Mouse (Mus musculus): ENCODE results near the gene Prickle1. TPM values are rescaled to one million over a fixed set of nuclear protein-coding genes. Genes with fewer than 3 reads are reported as not detected.

The Prickle1 gene
- polyA plus RNA-seq, 1 experiment from 2014 or later, result 20.7 TPM

- H3K4me3 ChIP-seq (replicated peaks; ENCODE audit: low read length), result no peak overlapping the region
- no peak overlapping the region for H3K9ac ChIP-seq (replicated peaks; ENCODE audit: low read depth, low read length)
- peaks cover 7% of the 10 kb centered on the region; the same call in 1 of the 2 replicates for H3K36me3 ChIP-seq (ENCODE audit: control insufficient read depth, insufficient read depth)
- ATAC-seq, result no peak
- no peak overlapping the region for H3K27ac ChIP-seq (ENCODE audit: low read length)
- 94% methylated on average over 17 of the region's 17 CpGs for WGBS
- peaks cover 2% of the 10 kb centered on the region; the same call in 1 of the 2 replicates for H3K4me1 ChIP-seq (replicated peaks; ENCODE audit: control insufficient read depth, insufficient read depth, low read length)
- no peaks in the 10 kb centered on the region for H3K27me3 ChIP-seq (replicated peaks; ENCODE audit: control insufficient read depth, insufficient read depth, low read length)
- no peaks in the 10 kb centered on the region for H3K9me3 ChIP-seq (ENCODE audit: control insufficient read depth, low read length)
- no peak overlapping the region for H3K4me2 ChIP-seq (ENCODE audit: low read length)
Measured at GRCm38 (mm10) chr15:93504808-93505207, 90.9 kb downstream of the Prickle1 start.

GRCm38 (mm10) chr15:93503201-93503745 lies 92.4 kb downstream of the Prickle1 start:
- 90% methylated on average over 35 of the region's 35 CpGs for WGBS
- no peaks in the 10 kb centered on the region for H3K9me3 ChIP-seq (ENCODE audit: control insufficient read depth, low read length)
- H3K36me3 ChIP-seq (ENCODE audit: control insufficient read depth, insufficient read depth), result peaks cover 9% of the 10 kb centered on the region; the same call in 1 of the 2 replicates
- peaks cover 3% of the 10 kb centered on the region; the same call in 1 of the 2 replicates for H3K4me1 ChIP-seq (replicated peaks; ENCODE audit: control insufficient read depth, insufficient read depth, low read length)
- H3K9ac ChIP-seq (replicated peaks; ENCODE audit: low read depth, low read length), result no peak overlapping the region
- no peak overlapping the region for H3K4me2 ChIP-seq (ENCODE audit: low read length)
- H3K4me3 ChIP-seq (replicated peaks; ENCODE audit: low read length), result no peak overlapping the region
- ATAC-seq, result no peak
- H3K27ac ChIP-seq (ENCODE audit: low read length), result no peak overlapping the region
- H3K27me3 ChIP-seq (replicated peaks; ENCODE audit: control insufficient read depth, insufficient read depth, low read length), result no peaks in the 10 kb centered on the region

GRCm38 (mm10) chr15:93502703-93503102 lies 93.0 kb downstream of the Prickle1 start:
- H3K27ac ChIP-seq (ENCODE audit: low read length), result no peak overlapping the region
- H3K36me3 ChIP-seq (ENCODE audit: control insufficient read depth, insufficient read depth), result peaks cover 9% of the 10 kb centered on the region; the same call in 1 of the 2 replicates
- WGBS, result 93% methylated on average over 9 of the region's 9 CpGs
- no peaks in the 10 kb centered on the region for H3K27me3 ChIP-seq (replicated peaks; ENCODE audit: control insufficient read depth, insufficient read depth, low read length)
- no peak overlapping the region for H3K4me3 ChIP-seq (replicated peaks; ENCODE audit: low read length)
- no peak for ATAC-seq
- H3K9me3 ChIP-seq (ENCODE audit: control insufficient read depth, low read length), result no peaks in the 10 kb centered on the region
- H3K4me1 ChIP-seq (replicated peaks; ENCODE audit: control insufficient read depth, insufficient read depth, low read length), result peaks cover 3% of the 10 kb centered on the region; the same call in 1 of the 2 replicates
- H3K4me2 ChIP-seq (ENCODE audit: low read length), result no peak overlapping the region
- no peak overlapping the region for H3K9ac ChIP-seq (replicated peaks; ENCODE audit: low read depth, low read length)

- 50% methylated on average over 9 of the region's 9 CpGs for WGBS
- no peak overlapping the region for H3K27ac ChIP-seq (ENCODE audit: low read length)
- no peak overlapping the region for H3K4me2 ChIP-seq (ENCODE audit: low read length)
- no peaks in the 10 kb centered on the region for H3K9me3 ChIP-seq (ENCODE audit: control insufficient read depth, low read length)
- no peak overlapping the region for H3K9ac ChIP-seq (replicated peaks; ENCODE audit: low read depth, low read length)
- H3K4me3 ChIP-seq (replicated peaks; ENCODE audit: low read length), result no peak overlapping the region
- no peak for ATAC-seq
- H3K27me3 ChIP-seq (replicated peaks; ENCODE audit: control insufficient read depth, insufficient read depth, low read length), result no peaks in the 10 kb centered on the region
- H3K36me3 ChIP-seq (ENCODE audit: control insufficient read depth, insufficient read depth), result peaks cover 9% of the 10 kb centered on the region; the same call in 1 of the 2 replicates
- peaks cover 3% of the 10 kb centered on the region; the same call in 1 of the 2 replicates for H3K4me1 ChIP-seq (replicated peaks; ENCODE audit: control insufficient read depth, insufficient read depth, low read length)
Measured at GRCm38 (mm10) chr15:93499866-93500265, 95.8 kb downstream of the Prickle1 start.

GRCm38 (mm10) chr15:93494700-93495099 lies 101.0 kb downstream of the Prickle1 start:
- H3K27ac ChIP-seq (ENCODE audit: low read length), result no peak overlapping the region
- no peaks in the 10 kb centered on the region for H3K27me3 ChIP-seq (replicated peaks; ENCODE audit: control insufficient read depth, insufficient read depth, low read length)
- 90% methylated on average over 7 of the region's 7 CpGs for WGBS
- no peaks in the 10 kb centered on the region for H3K9me3 ChIP-seq (ENCODE audit: control insufficient read depth, low read length)
- no peak overlapping the region for H3K9ac ChIP-seq (replicated peaks; ENCODE audit: low read depth, low read length)
- no peak overlapping the region for H3K4me2 ChIP-seq (ENCODE audit: low read length)
- no peak overlapping the region for H3K4me3 ChIP-seq (replicated peaks; ENCODE audit: low read length)
- H3K4me1 ChIP-seq (replicated peaks; ENCODE audit: control insufficient read depth, insufficient read depth, low read length), result no peaks in the 10 kb centered on the region
- ATAC-seq, result no peak
- H3K36me3 ChIP-seq (ENCODE audit: control insufficient read depth, insufficient read depth), result 0 out of 2 replicates have a peak, but pooled peaks cover 2% of the 10 kb centered on the region

- Histone ChIP-seq H3K4me2 (ENCODE audit: low read length) (no peak overlapping the region), H3K27ac (ENCODE audit: low read length) (no peak overlapping the region), H3K4me1 (replicated peaks; ENCODE audit: control insufficient read depth, insufficient read depth, low read length) (no peaks in the 10 kb centered on the region), H3K4me3 (replicated peaks; ENCODE audit: low read length) (no peak overlapping the region), H3K9ac (replicated peaks; ENCODE audit: low read depth, low read length) (no peak overlapping the region), H3K9me3 (ENCODE audit: control insufficient read depth, low read length) (no peaks in the 10 kb centered on the region), H3K27me3 (replicated peaks; ENCODE audit: control insufficient read depth, insufficient read depth, low read length) (no peaks in the 10 kb centered on the region), H3K36me3 (ENCODE audit: control insufficient read depth, insufficient read depth) (no peaks in the 10 kb centered on the region)
- WGBS, result 74% methylated on average over 4 of the region's 4 CpGs
- ATAC-seq, result no peak
Measured at GRCm38 (mm10) chr15:93489597-93489996, 106.1 kb downstream of the Prickle1 start.

GRCm38 (mm10) chr15:93486066-93486465 lies 109.6 kb downstream of the Prickle1 start:
- H3K27me3 ChIP-seq (replicated peaks; ENCODE audit: control insufficient read depth, insufficient read depth, low read length), result no peaks in the 10 kb centered on the region
- H3K4me3 ChIP-seq (replicated peaks; ENCODE audit: low read length), result no peak overlapping the region
- H3K4me2 ChIP-seq (ENCODE audit: low read length), result no peak overlapping the region
- WGBS, result 85% methylated on average over 7 of the region's 7 CpGs
- no peak for ATAC-seq
- H3K36me3 ChIP-seq (ENCODE audit: control insufficient read depth, insufficient read depth), result no peaks in the 10 kb centered on the region
- no peaks in the 10 kb centered on the region for H3K4me1 ChIP-seq (replicated peaks; ENCODE audit: control insufficient read depth, insufficient read depth, low read length)
- no peak overlapping the region for H3K9ac ChIP-seq (replicated peaks; ENCODE audit: low read depth, low read length)
- no peaks in the 10 kb centered on the region for H3K9me3 ChIP-seq (ENCODE audit: control insufficient read depth, low read length)
- no peak overlapping the region for H3K27ac ChIP-seq (ENCODE audit: low read length)

- no peaks in the 10 kb centered on the region for H3K36me3 ChIP-seq (ENCODE audit: control insufficient read depth, insufficient read depth)
- H3K4me2 ChIP-seq (ENCODE audit: low read length), result no peak overlapping the region
- H3K4me3 ChIP-seq (replicated peaks; ENCODE audit: low read length), result no peak overlapping the region
- H3K27me3 ChIP-seq (replicated peaks; ENCODE audit: control insufficient read depth, insufficient read depth, low read length), result no peaks in the 10 kb centered on the region
- WGBS, result 65% methylated on average over 3 of the region's 3 CpGs
- no peaks in the 10 kb centered on the region for H3K9me3 ChIP-seq (ENCODE audit: control insufficient read depth, low read length)
- ATAC-seq, result no peak
- no peak overlapping the region for H3K27ac ChIP-seq (ENCODE audit: low read length)
- no peak overlapping the region for H3K9ac ChIP-seq (replicated peaks; ENCODE audit: low read depth, low read length)
- H3K4me1 ChIP-seq (replicated peaks; ENCODE audit: control insufficient read depth, insufficient read depth, low read length), result no peaks in the 10 kb centered on the region
Measured at GRCm38 (mm10) chr15:93485252-93485651, 110.4 kb downstream of the Prickle1 start.

- ATAC-seq, result 0 out of 2 replicates have a peak, but pooled peaks have one; percentile 31
- H3K36me3 ChIP-seq (ENCODE audit: control insufficient read depth, insufficient read depth), result no peaks in the 10 kb centered on the region
Measured at GRCm38 (mm10) chr15:93484261-93484710, 111.4 kb downstream of the Prickle1 start.

More at GRCm38 (mm10) chr15:93484261-93484710, 111.4 kb downstream of the Prickle1 start:
- no peak overlapping the region for H3K4me2 ChIP-seq (ENCODE audit: low read length)
- no peak overlapping the region for H3K9ac ChIP-seq (replicated peaks; ENCODE audit: low read depth, low read length)
- WGBS, result 75% methylated on average over 7 of the region's 7 CpGs
- H3K4me1 ChIP-seq (replicated peaks; ENCODE audit: control insufficient read depth, insufficient read depth, low read length), result no peaks in the 10 kb centered on the region
- no peak overlapping the region for H3K4me3 ChIP-seq (replicated peaks; ENCODE audit: low read length)
- H3K9me3 ChIP-seq (ENCODE audit: control insufficient read depth, low read length), result no peaks in the 10 kb centered on the region
- H3K27ac ChIP-seq (ENCODE audit: low read length), result no peak overlapping the region
- H3K27me3 ChIP-seq (replicated peaks; ENCODE audit: control insufficient read depth, insufficient read depth, low read length), result no peaks in the 10 kb centered on the region
